Mouse (Mus musculus) lung, postnatal 0 days (tissue): ENCODE measurements around the gene 1190007I07Rik. TPM values are rescaled to one million over a fixed set of nuclear protein-coding genes. Genes with fewer than 3 reads are reported as not detected.

ENCODE experiments used
- ATAC-seq: fragments of 200-750 bp; cut with Nextera tagmentation; 2 replicates; pipeline ENCODE4 v1.8.0; 2017; ENCODE audit warnings: moderate library complexity
- DNase-seq: peaks from one replicate; pipeline ENCODE4 v3.0.0-alpha.2; 2016; ENCODE audit warnings: low spot score
- H3K27ac ChIP-seq: fragments of 300-500 bp; sonication (generic); 2 replicates; pipeline ENCODE4 v1.5.1; 2014; ENCODE audit warnings: antibody characterized with exemption, mild to moderate bottlenecking, low read length, mixed read lengths
- H3K27me3 ChIP-seq: fragments of 300-500 bp; sonication (generic); replicated peaks from 2 replicates; pipeline ENCODE4 v1.6.1; 2014; ENCODE audit warnings: low read length, mixed read lengths; ENCODE audit not compliant: insufficient read depth
- H3K36me3 ChIP-seq: fragments of 300-500 bp; sonication (generic); 2 replicates; pipeline ENCODE4 v1.6.1; 2014; ENCODE audit warnings: low read length, mixed read lengths; ENCODE audit not compliant: insufficient read depth
- H3K4me1 ChIP-seq: fragments of 300-500 bp; sonication (generic); 2 replicates; pipeline ENCODE4 v1.6.1; 2014; ENCODE audit warnings: antibody characterized with exemption, low read depth, low read length, mixed read lengths; ENCODE audit not compliant: insufficient read depth
- H3K4me2 ChIP-seq: fragments of 300-500 bp; sonication (generic); replicated peaks from 2 replicates; pipeline ENCODE4 v1.6.1; 2014; ENCODE audit warnings: low read depth, mild to moderate bottlenecking, low read length, moderate library complexity, mixed read lengths
- H3K4me3 ChIP-seq: fragments of 300-500 bp; sonication (generic); 2 replicates; pipeline ENCODE4 v1.5.1; 2014; ENCODE audit warnings: low read depth, low read length
- H3K9ac ChIP-seq: fragments of 300-500 bp; sonication (generic); replicated peaks from 2 replicates; pipeline ENCODE4 v1.6.1; 2014; ENCODE audit warnings: low read depth, mild to moderate bottlenecking
- H3K9me3 ChIP-seq: fragments of 300-500 bp; sonication (generic); 2 replicates; pipeline ENCODE4 v1.6.1; 2016; ENCODE audit warnings: low read length, mixed read lengths
- CTCF ChIP-seq: IDR thresholded peaks from 2 replicates; pipeline ENCODE4 v1.5.1; 2016; ENCODE audit warnings: antibody characterized with exemption, mild to moderate bottlenecking
- EP300 ChIP-seq: IDR thresholded peaks from 2 replicates; pipeline ENCODE4 v1.6.1; 2016; ENCODE audit warnings: antibody characterized with exemption, mild to moderate bottlenecking, control low read depth
- WGBS: fragments of 180-500 bp; shearing (Covaris S2); extraction: QIAGEN DNeasy Blood & Tissue Kit; methylation state at CpG from one replicate; pipeline ENCODE4 v1.1.7; 2014; 5-methylcytosine and 5-hydroxymethylcytosine counted together
- polyA plus RNA-seq: library from polyadenylated mRNA; unstranded; fragments of >200 nt; fragmentation: Nextera tagmentation; extraction: Ambion mirVana; gene quantifications from 2 replicates; pipeline ENCODE4 v1.2.1, GENCODE M21; 2015

1190007I07Rik gene
- polyA plus RNA-seq, 1 experiment from 2014 or later = 26.0 TPM

DNA sequence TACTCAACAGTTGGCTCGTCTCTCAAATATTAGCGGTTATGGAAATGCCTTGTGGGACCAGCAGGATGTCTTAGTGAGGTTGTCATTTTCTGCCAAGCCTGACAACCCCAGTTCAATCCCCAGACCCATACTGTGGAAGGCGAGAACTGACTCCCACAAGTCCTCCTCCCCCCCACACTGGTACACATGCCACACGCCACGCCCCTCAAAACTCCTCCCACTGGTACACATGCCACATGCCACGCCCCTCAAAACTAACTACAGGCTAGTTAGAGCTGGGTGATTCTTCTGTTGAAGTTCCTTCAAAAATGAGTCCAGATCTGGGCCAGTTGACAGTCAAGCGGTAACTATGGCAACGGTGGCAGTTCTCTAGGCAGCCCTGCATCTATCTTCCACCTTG lies 23.1 kb upstream of the 1190007I07Rik start:
- DNase-seq = no peak
- ATAC-seq = no peak
- H3K4me1 ChIP-seq = no peaks in the 10 kb centered on the region
- H3K4me3 ChIP-seq = no peak overlapping the region
- no peak overlapping the region for H3K9ac ChIP-seq
- peaks cover 23% of the 10 kb centered on the region; the same call in 1 of the 2 replicates for H3K36me3 ChIP-seq
- H3K9me3 ChIP-seq = no peaks in the 10 kb centered on the region
- no peaks in the 10 kb centered on the region for H3K27me3 ChIP-seq
- WGBS = 98% methylated on average over 8 of the region's 8 CpGs
- TF ChIP-seq EP300 = no peak
- TF ChIP-seq CTCF = no peak
- H3K27ac ChIP-seq = no peak overlapping the region
- no peak overlapping the region for H3K4me2 ChIP-seq

DNA sequence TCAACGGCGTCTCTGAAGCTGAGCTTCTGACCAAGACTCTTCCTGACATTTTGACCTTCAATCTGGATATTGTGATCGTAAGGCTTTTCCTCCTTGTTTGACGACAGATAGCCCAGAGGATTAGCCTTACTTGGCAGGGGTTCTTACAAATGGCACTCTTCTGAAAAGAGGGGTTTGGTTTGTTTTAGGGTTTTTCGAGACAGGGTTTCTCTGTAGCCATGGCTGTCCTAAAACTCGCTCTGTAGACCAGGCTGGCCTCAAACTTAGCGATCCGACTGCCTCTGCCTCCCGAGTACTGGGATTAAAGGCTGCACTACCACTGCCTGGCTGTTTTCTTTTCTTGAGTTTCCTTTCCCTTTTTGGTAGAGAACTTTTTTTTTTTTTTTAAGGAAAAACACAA lies 18.5 kb upstream of the 1190007I07Rik start:
- 91% methylated on average over 9 of the region's 9 CpGs for WGBS
- H3K27ac ChIP-seq = no peak overlapping the region
- H3K9me3 ChIP-seq = no peaks in the 10 kb centered on the region
- TF ChIP-seq EP300 (no peak), CTCF (no peak)
- peaks cover 29% of the 10 kb centered on the region for H3K36me3 ChIP-seq
- ATAC-seq = no peak
- no peaks in the 10 kb centered on the region for H3K4me1 ChIP-seq
- no peak for DNase-seq
- no peak overlapping the region for H3K9ac ChIP-seq
- no peak overlapping the region for H3K4me2 ChIP-seq
- H3K27me3 ChIP-seq = no peaks in the 10 kb centered on the region
- H3K4me3 ChIP-seq = no peak overlapping the region

DNA sequence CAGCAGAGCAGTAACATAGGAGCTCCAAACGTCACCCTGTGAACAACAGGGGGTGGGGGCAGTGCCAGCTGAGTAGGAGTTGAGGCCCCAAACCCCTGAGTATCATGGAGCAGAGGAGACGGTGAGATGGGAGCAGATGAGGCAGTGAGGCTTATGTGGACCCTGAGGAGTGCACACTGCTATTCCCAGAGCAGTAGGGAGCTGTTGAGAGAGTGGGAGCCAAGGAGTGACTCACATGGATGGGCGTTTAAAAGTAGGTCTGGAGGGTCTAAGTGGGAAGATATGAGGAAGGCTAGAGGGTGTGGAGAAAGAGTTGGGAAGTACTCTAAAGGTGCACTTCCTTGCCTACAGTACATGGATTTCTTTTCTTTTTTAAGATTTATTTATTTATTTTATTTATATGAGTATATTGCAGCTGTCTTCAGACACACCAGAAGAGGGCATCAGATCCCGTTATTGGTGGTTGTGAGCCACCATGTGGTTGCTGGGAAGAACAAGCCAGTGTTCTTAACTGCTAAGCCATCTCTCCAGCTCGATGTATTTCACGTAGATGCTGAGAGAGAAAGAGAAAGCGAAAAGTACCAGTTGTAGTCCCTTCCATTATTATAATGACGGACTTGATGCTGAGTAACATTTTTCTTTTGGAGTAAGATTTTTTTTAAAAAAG lies 16.1 kb upstream of the 1190007I07Rik start:
- DNase-seq = no peak
- 90% methylated on average over 8 of the region's 8 CpGs for WGBS
- TF ChIP-seq CTCF (no peak), EP300 (no peak)
- Histone ChIP-seq H3K4me1 (no peaks in the 10 kb centered on the region), H3K9me3 (no peaks in the 10 kb centered on the region), H3K4me3 (no peak overlapping the region), H3K27me3 (no peaks in the 10 kb centered on the region), H3K36me3 (peaks cover 18% of the 10 kb centered on the region), H3K4me2 (no peak overlapping the region), H3K27ac (no peak overlapping the region), H3K9ac (no peak overlapping the region)
- ATAC-seq = no peak

DNA sequence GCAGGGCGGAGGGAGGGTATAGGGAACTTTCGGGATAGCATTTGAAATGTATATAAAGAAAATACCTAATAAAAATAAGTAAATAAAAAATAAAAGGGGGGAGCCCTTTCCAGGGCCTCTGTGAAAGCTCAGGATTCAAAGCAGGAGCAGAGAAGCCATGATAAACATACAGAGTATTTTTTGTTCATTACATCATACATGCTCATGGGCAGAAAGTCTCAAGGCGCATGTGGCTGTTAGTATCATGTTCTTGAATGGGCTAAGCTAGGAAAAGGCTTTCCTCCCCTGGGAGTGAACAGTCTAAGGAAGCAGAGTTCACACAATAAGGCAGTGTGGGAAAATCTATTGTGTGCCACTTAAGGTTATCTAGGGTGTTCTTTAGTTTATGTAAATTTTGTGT lies 13.3 kb upstream of the 1190007I07Rik start:
- WGBS = 99% methylated on average over 3 of the region's 3 CpGs
- no peak for ATAC-seq
- no peak for TF ChIP-seq EP300
- no peak for TF ChIP-seq CTCF
- Histone ChIP-seq H3K36me3 (peaks cover 11% of the 10 kb centered on the region), H3K4me3 (no peak overlapping the region), H3K4me1 (no peaks in the 10 kb centered on the region), H3K27me3 (no peaks in the 10 kb centered on the region), H3K9ac (no peak overlapping the region), H3K27ac (no peak overlapping the region), H3K4me2 (no peak overlapping the region), H3K9me3 (no peaks in the 10 kb centered on the region)
- DNase-seq = no peak

DNA sequence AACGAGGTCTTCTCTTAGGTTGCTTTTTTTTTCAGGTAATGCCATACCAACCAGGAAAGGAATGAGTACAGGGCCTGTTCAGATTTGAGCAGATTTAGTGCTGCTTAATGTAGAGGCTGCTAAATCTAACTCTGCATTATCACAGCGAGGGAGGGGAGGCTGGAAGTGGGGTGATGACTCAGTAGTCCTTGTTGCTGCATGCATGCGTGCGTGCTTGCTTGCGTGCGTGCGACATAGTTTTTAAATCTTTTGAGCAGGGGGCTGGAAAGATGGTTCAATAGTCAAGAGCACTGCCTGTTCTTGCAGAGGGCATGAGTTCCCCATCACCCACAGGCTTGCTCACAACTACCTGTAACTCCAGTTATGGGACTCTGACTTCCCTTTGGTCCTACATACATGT lies 11.3 kb upstream of the 1190007I07Rik start:
- H3K9me3 ChIP-seq = no peaks in the 10 kb centered on the region
- no peaks in the 10 kb centered on the region for H3K27me3 ChIP-seq
- no peak for TF ChIP-seq EP300
- no peak for TF ChIP-seq CTCF
- H3K4me1 ChIP-seq = peaks cover 4% of the 10 kb centered on the region; the same call in 1 of the 2 replicates
- H3K36me3 ChIP-seq = peaks cover 6% of the 10 kb centered on the region
- H3K4me2 ChIP-seq = no peak overlapping the region
- WGBS = 97% methylated on average over 7 of the region's 7 CpGs
- H3K9ac ChIP-seq = no peak overlapping the region
- no peak overlapping the region for H3K4me3 ChIP-seq
- no peak overlapping the region for H3K27ac ChIP-seq
- DNase-seq (no peak), ATAC-seq (no peak)

DNA sequence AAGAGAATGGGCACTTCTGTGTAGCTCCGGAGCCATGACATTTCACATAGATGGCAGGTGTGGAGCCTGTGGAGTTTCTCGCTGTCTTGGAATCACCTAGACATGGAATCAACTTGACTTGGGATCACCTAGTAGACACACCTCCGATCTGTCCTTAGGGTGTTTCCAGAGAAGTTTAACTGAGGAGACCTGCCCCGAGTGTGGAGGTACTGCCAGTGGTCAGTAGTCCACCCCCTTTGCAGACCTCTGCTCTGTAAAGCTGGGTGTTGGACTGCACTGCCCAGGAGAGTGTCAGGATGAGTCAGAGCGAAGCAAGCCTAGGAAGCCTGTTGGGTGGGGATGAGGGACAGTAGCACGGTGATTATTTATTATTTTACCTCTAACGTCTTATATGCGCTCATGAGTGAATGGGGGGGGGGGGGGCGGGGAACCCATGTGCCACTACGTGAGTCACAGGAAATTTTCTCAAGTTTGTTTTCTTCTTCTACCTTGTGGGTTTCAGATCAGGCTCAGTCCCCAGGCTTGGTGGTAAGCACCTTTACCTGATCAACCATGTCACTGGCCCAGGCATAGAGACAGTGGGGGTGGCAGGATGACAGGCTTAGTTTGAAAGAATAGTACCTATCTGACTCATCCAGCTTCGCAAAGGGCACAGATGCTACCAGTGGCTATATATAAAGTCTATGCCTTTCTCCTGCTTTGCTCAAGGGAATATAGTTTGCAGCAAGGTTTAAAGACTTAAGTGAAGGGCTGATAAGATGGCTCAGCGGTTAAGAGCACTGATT lies 9.7 kb upstream of the 1190007I07Rik start:
- DNase-seq (no peak), ATAC-seq (no peak)
- Histone ChIP-seq H3K9ac (no peak overlapping the region), H3K27ac (no peak overlapping the region), H3K4me1 (peaks cover 4% of the 10 kb centered on the region; the same call in 1 of the 2 replicates), H3K4me2 (no peak overlapping the region), H3K36me3 (no peaks in the 10 kb centered on the region), H3K4me3 (no peak overlapping the region), H3K9me3 (no peaks in the 10 kb centered on the region), H3K27me3 (no peaks in the 10 kb centered on the region)
- TF ChIP-seq EP300 (no peak), CTCF (no peak)
- 97% methylated on average over 12 of the region's 12 CpGs for WGBS
